Mouse (Mus musculus): Measurements from ENCODE around the gene Olfr1140. TPM values are rescaled to one million over a fixed set of nuclear protein-coding genes. Genes with fewer than 3 reads are reported as not detected.

The Olfr1140 gene
- not detected in 2 replicates for polyA plus RNA-seq (2014; fragmentation: Nextera tagmentation; extraction: Ambion mirVana)

- H3K36me3 ChIP-seq (ENCODE audit: control insufficient read depth, insufficient read depth, low read length) = no peaks in the 10 kb centered on the region
- H3K27me3 ChIP-seq (replicated peaks; ENCODE audit: control insufficient read depth, insufficient read depth, low read length) = no peaks in the 10 kb centered on the region
- DNase-seq (ENCODE audit: low spot score) (no peak), ATAC-seq (replicated peaks; ENCODE audit: low FRiP score) (no peak)
- no peaks in the 10 kb centered on the region for H3K4me1 ChIP-seq (replicated peaks; ENCODE audit: control insufficient read depth, insufficient read depth, low read length)
- H3K9ac ChIP-seq (ENCODE audit: low read depth, low read length) = no peak within 1 kb of the TSS
- no peak within 1 kb of the TSS for H3K4me3 ChIP-seq (ENCODE audit: low read depth, low read length)
- WGBS = 69% methylated on average over 3 of the region's 3 CpGs
- no peak within 1 kb of the TSS for H3K27ac ChIP-seq (ENCODE audit: low read depth, low read length)
- H3K9me3 ChIP-seq (ENCODE audit: control insufficient read depth, low read length) = no peaks in the 10 kb centered on the region
- H3K4me2 ChIP-seq = no peak within 1 kb of the TSS
Observed at GRCm38 (mm10) chr2:87743452-87743851, at the start of gene Olfr1140. Gene Olfr1140 (plus strand): TSS chr2:87743752.

- DNase-seq (ENCODE audit: low spot score) (no peak), ATAC-seq (replicated peaks; ENCODE audit: low FRiP score) (no peak)
- no peaks in the 10 kb centered on the region for H3K27me3 ChIP-seq (replicated peaks; ENCODE audit: control insufficient read depth, insufficient read depth, low read length)
- no peaks in the 10 kb centered on the region for H3K9me3 ChIP-seq (ENCODE audit: control insufficient read depth, low read length)
- no peaks in the 10 kb centered on the region for H3K36me3 ChIP-seq (ENCODE audit: control insufficient read depth, insufficient read depth, low read length)
- H3K4me1 ChIP-seq (replicated peaks; ENCODE audit: control insufficient read depth, insufficient read depth, low read length) = no peaks in the 10 kb centered on the region
- H3K4me3 ChIP-seq (ENCODE audit: low read depth, low read length) = no peak within 1 kb of the TSS
- no peak within 1 kb of the TSS for H3K27ac ChIP-seq (ENCODE audit: low read depth, low read length)
- H3K4me2 ChIP-seq = no peak within 1 kb of the TSS
- H3K9ac ChIP-seq (ENCODE audit: low read depth, low read length) = no peak within 1 kb of the TSS
Observed at GRCm38 (mm10) chr2:87693847-87694246, 49.7 kb upstream of the Olfr1140 start, which contains the start of gene Olfr1136. Gene Olfr1136 (minus strand): TSS chr2:87693947.

- Histone ChIP-seq H3K9me3 (ENCODE audit: control insufficient read depth, low read length) (no peaks in the 10 kb centered on the region), H3K4me1 (replicated peaks; ENCODE audit: control insufficient read depth, insufficient read depth, low read length) (no peaks in the 10 kb centered on the region), H3K9ac (ENCODE audit: low read depth, low read length) (no peak within 1 kb of the TSS), H3K4me3 (ENCODE audit: low read depth, low read length) (no peak within 1 kb of the TSS), H3K27me3 (replicated peaks; ENCODE audit: control insufficient read depth, insufficient read depth, low read length) (no peaks in the 10 kb centered on the region), H3K27ac (ENCODE audit: low read depth, low read length) (no peak within 1 kb of the TSS), H3K36me3 (ENCODE audit: control insufficient read depth, insufficient read depth, low read length) (no peaks in the 10 kb centered on the region), H3K4me2 (no peak within 1 kb of the TSS)
- no peak for ATAC-seq (replicated peaks; ENCODE audit: low FRiP score)
- DNase-seq (ENCODE audit: low spot score) = no peak
Observed at GRCm38 (mm10) chr2:87713079-87713478, 30.5 kb upstream of the Olfr1140 start, which contains the start of gene Olfr1137. Gene Olfr1137 (minus strand): TSS chr2:87713179.

- ATAC-seq (replicated peaks; ENCODE audit: low FRiP score) (no peak), DNase-seq (ENCODE audit: low spot score) (no peak)
- no peaks in the 10 kb centered on the region for H3K9me3 ChIP-seq (ENCODE audit: control insufficient read depth, low read length)
- no peak within 1 kb of the TSS for H3K4me2 ChIP-seq
- WGBS = 71% methylated on average over 1 of the region's 1 CpGs
- H3K4me3 ChIP-seq (ENCODE audit: low read depth, low read length) = no peak within 1 kb of the TSS
- H3K9ac ChIP-seq (ENCODE audit: low read depth, low read length) = no peak within 1 kb of the TSS
- H3K4me1 ChIP-seq (replicated peaks; ENCODE audit: control insufficient read depth, insufficient read depth, low read length) = no peaks in the 10 kb centered on the region
- H3K36me3 ChIP-seq (ENCODE audit: control insufficient read depth, insufficient read depth, low read length) = no peaks in the 10 kb centered on the region
- no peak within 1 kb of the TSS for H3K27ac ChIP-seq (ENCODE audit: low read depth, low read length)
- no peaks in the 10 kb centered on the region for H3K27me3 ChIP-seq (replicated peaks; ENCODE audit: control insufficient read depth, insufficient read depth, low read length)
Observed at GRCm38 (mm10) chr2:87739878-87740277, 3.7 kb upstream of the Olfr1140 start, which contains the start of gene Olfr1138. Gene Olfr1138 (minus strand): TSS chr2:87739978.

GRCm38 (mm10) chr2:87753891-87754290, 10.3 kb downstream of the Olfr1140 start, which contains the start of gene Olfr1141:
Gene Olfr1141 (minus strand): TSS chr2:87753991.
- H3K27ac ChIP-seq (ENCODE audit: low read depth, low read length) = no peak within 1 kb of the TSS
- no peak within 1 kb of the TSS for H3K9ac ChIP-seq (ENCODE audit: low read depth, low read length)
- H3K27me3 ChIP-seq (replicated peaks; ENCODE audit: control insufficient read depth, insufficient read depth, low read length) = no peaks in the 10 kb centered on the region
- H3K4me3 ChIP-seq (ENCODE audit: low read depth, low read length) = no peak within 1 kb of the TSS
- no peak within 1 kb of the TSS for H3K4me2 ChIP-seq
- ATAC-seq (replicated peaks; ENCODE audit: low FRiP score) = no peak
- no peaks in the 10 kb centered on the region for H3K4me1 ChIP-seq (replicated peaks; ENCODE audit: control insufficient read depth, insufficient read depth, low read length)
- H3K9me3 ChIP-seq (ENCODE audit: control insufficient read depth, low read length) = no peaks in the 10 kb centered on the region
- DNase-seq (ENCODE audit: low spot score) = no peak
- WGBS = 64% methylated on average over 1 of the region's 1 CpGs
- H3K36me3 ChIP-seq (ENCODE audit: control insufficient read depth, insufficient read depth, low read length) = no peaks in the 10 kb centered on the region

- DNase-seq (ENCODE audit: low spot score) = no peak
- Histone ChIP-seq H3K4me1 (replicated peaks; ENCODE audit: control insufficient read depth, insufficient read depth, low read length) (no peaks in the 10 kb centered on the region), H3K4me3 (ENCODE audit: low read depth, low read length) (no peak overlapping the region), H3K4me2 (no peak overlapping the region), H3K36me3 (ENCODE audit: control insufficient read depth, insufficient read depth, low read length) (no peaks in the 10 kb centered on the region), H3K27me3 (replicated peaks; ENCODE audit: control insufficient read depth, insufficient read depth, low read length) (no peaks in the 10 kb centered on the region), H3K9ac (ENCODE audit: low read depth, low read length) (no peak overlapping the region), H3K27ac (ENCODE audit: low read depth, low read length) (no peak overlapping the region), H3K9me3 (ENCODE audit: control insufficient read depth, low read length) (no peaks in the 10 kb centered on the region)
- ATAC-seq (replicated peaks; ENCODE audit: low FRiP score) = no peak
- 52% methylated on average over 1 of the region's 1 CpGs for WGBS
Observed at GRCm38 (mm10) chr2:87776143-87776542, 32.6 kb downstream of the Olfr1140 start.

- H3K9me3 ChIP-seq (ENCODE audit: control insufficient read depth, low read length) = no peaks in the 10 kb centered on the region
- no peak within 1 kb of the TSS for H3K4me2 ChIP-seq
- H3K27ac ChIP-seq (ENCODE audit: low read depth, low read length) = no peak within 1 kb of the TSS
- no peaks in the 10 kb centered on the region for H3K36me3 ChIP-seq (ENCODE audit: control insufficient read depth, insufficient read depth, low read length)
- ATAC-seq (replicated peaks; ENCODE audit: low FRiP score) (no peak), DNase-seq (ENCODE audit: low spot score) (no peak)
- no peak within 1 kb of the TSS for H3K4me3 ChIP-seq (ENCODE audit: low read depth, low read length)
- no peaks in the 10 kb centered on the region for H3K4me1 ChIP-seq (replicated peaks; ENCODE audit: control insufficient read depth, insufficient read depth, low read length)
- WGBS = 76% methylated on average over 4 of the region's 4 CpGs
- H3K9ac ChIP-seq (ENCODE audit: low read depth, low read length) = no peak within 1 kb of the TSS
- no peaks in the 10 kb centered on the region for H3K27me3 ChIP-seq (replicated peaks; ENCODE audit: control insufficient read depth, insufficient read depth, low read length)
Observed at GRCm38 (mm10) chr2:87779183-87779582, 35.6 kb downstream of the Olfr1140 start, which contains the start of gene Olfr152. Gene Olfr152 (plus strand): TSS chr2:87779483.

Other genes starting within 250 kb of the Olfr1140 start
- gene Pramel7, start 246.7 kb upstream of the Olfr1140 start, polyA plus RNA-seq (2014; fragmentation: Nextera tagmentation; extraction: Ambion mirVana) = not detected in 2 replicates
- not detected in 2 replicates for gene Pramel6, start 237.2 kb upstream of the Olfr1140 start, polyA plus RNA-seq (2014; fragmentation: Nextera tagmentation; extraction: Ambion mirVana)
- gene Olfr153, start 212.0 kb upstream of the Olfr1140 start, polyA plus RNA-seq (2014; fragmentation: Nextera tagmentation; extraction: Ambion mirVana) = not detected in 2 replicates
- not detected in 2 replicates for gene Olfr1128, start 198.2 kb upstream of the Olfr1140 start, polyA plus RNA-seq (2014; fragmentation: Nextera tagmentation; extraction: Ambion mirVana)
- gene Olfr1129, start 169.8 kb upstream of the Olfr1140 start, polyA plus RNA-seq (2014; fragmentation: Nextera tagmentation; extraction: Ambion mirVana) = not detected in 2 replicates
- not detected in 2 replicates for gene Olfr1130, start 137.5 kb upstream of the Olfr1140 start, polyA plus RNA-seq (2014; fragmentation: Nextera tagmentation; extraction: Ambion mirVana)
- not detected in 2 replicates for gene Olfr1131, start 116.6 kb upstream of the Olfr1140 start, polyA plus RNA-seq (2014; fragmentation: Nextera tagmentation; extraction: Ambion mirVana)
- gene Olfr1132, start 106.2 kb upstream of the Olfr1140 start, polyA plus RNA-seq (2014; fragmentation: Nextera tagmentation; extraction: Ambion mirVana) = not detected in 2 replicates
- not detected in 2 replicates for gene Olfr1133, start 96.4 kb upstream of the Olfr1140 start, polyA plus RNA-seq (2014; fragmentation: Nextera tagmentation; extraction: Ambion mirVana)
- not detected in 2 replicates for gene Olfr1134, start 85.3 kb upstream of the Olfr1140 start, polyA plus RNA-seq (2014; fragmentation: Nextera tagmentation; extraction: Ambion mirVana)
- gene Olfr1135, start 70.1 kb upstream of the Olfr1140 start, polyA plus RNA-seq (2014; fragmentation: Nextera tagmentation; extraction: Ambion mirVana) = not detected in 2 replicates
- gene Olfr1136, start 49.8 kb upstream of the Olfr1140 start, polyA plus RNA-seq (2014; fragmentation: Nextera tagmentation; extraction: Ambion mirVana) = not detected in 2 replicates
- gene Olfr1137, start 30.6 kb upstream of the Olfr1140 start, polyA plus RNA-seq (2014; fragmentation: Nextera tagmentation; extraction: Ambion mirVana) = not detected in 2 replicates
- not detected in 2 replicates for gene Olfr1138, start 3.8 kb upstream of the Olfr1140 start, polyA plus RNA-seq (2014; fragmentation: Nextera tagmentation; extraction: Ambion mirVana)
- not detected in 2 replicates for gene Olfr1141, start 10.2 kb downstream of the Olfr1140 start, polyA plus RNA-seq (2014; fragmentation: Nextera tagmentation; extraction: Ambion mirVana)
- gene Olfr152, start 35.7 kb downstream of the Olfr1140 start, polyA plus RNA-seq (2014; fragmentation: Nextera tagmentation; extraction: Ambion mirVana) = not detected in 2 replicates
- not detected in 2 replicates for gene Olfr1143, start 56.8 kb downstream of the Olfr1140 start, polyA plus RNA-seq (2014; fragmentation: Nextera tagmentation; extraction: Ambion mirVana)
- not detected in 2 replicates for gene Olfr1145, start 66.1 kb downstream of the Olfr1140 start, polyA plus RNA-seq (2014; fragmentation: Nextera tagmentation; extraction: Ambion mirVana)
- not detected in 2 replicates for gene Olfr1148, start 86.8 kb downstream of the Olfr1140 start, polyA plus RNA-seq (2014; fragmentation: Nextera tagmentation; extraction: Ambion mirVana)
- not detected in 2 replicates for gene Olfr1150-ps1, start 100.2 kb downstream of the Olfr1140 start, polyA plus RNA-seq (2014; fragmentation: Nextera tagmentation; extraction: Ambion mirVana)
- gene Olfr1151, start 112.1 kb downstream of the Olfr1140 start, polyA plus RNA-seq (2014; fragmentation: Nextera tagmentation; extraction: Ambion mirVana) = not detected in 2 replicates
- not detected in 2 replicates for gene Olfr1152, start 122.7 kb downstream of the Olfr1140 start, polyA plus RNA-seq (2014; fragmentation: Nextera tagmentation; extraction: Ambion mirVana)
- not detected in 2 replicates for gene Olfr1153, start 151.2 kb downstream of the Olfr1140 start, polyA plus RNA-seq (2014; fragmentation: Nextera tagmentation; extraction: Ambion mirVana)
- not detected in 2 replicates for gene Olfr1154, start 161.4 kb downstream of the Olfr1140 start, polyA plus RNA-seq (2014; fragmentation: Nextera tagmentation; extraction: Ambion mirVana)
- gene Olfr1155, start 201.4 kb downstream of the Olfr1140 start, polyA plus RNA-seq (2014; fragmentation: Nextera tagmentation; extraction: Ambion mirVana) = not detected in 2 replicates
- gene Olfr1156, start 209.3 kb downstream of the Olfr1140 start, polyA plus RNA-seq (2014; fragmentation: Nextera tagmentation; extraction: Ambion mirVana) = not detected in 2 replicates
- not detected in 2 replicates for gene Olfr1157, start 224.5 kb downstream of the Olfr1140 start, polyA plus RNA-seq (2014; fragmentation: Nextera tagmentation; extraction: Ambion mirVana)
- not detected in 2 replicates for gene Olfr74, start 230.9 kb downstream of the Olfr1140 start, polyA plus RNA-seq (2014; fragmentation: Nextera tagmentation; extraction: Ambion mirVana)
- not detected in 2 replicates for gene Olfr1158, start 246.4 kb downstream of the Olfr1140 start, polyA plus RNA-seq (2014; fragmentation: Nextera tagmentation; extraction: Ambion mirVana)